Mouse (Mus musculus): ENCODE measurements around the gene Kdm4a. TPM values are rescaled to one million over a fixed set of nuclear protein-coding genes. Genes with fewer than 3 reads are reported as not detected.

Gene Kdm4a
- polyA plus RNA-seq, 1 experiment from 2014 or later = 27.1 TPM

- no peak for ATAC-seq (ENCODE audit: insufficient read depth, low FRiP score)
- WGBS = 95% methylated on average over 1 of the region's 1 CpGs
- no peaks in the 10 kb centered on the region for H3K9me3 ChIP-seq (replicated peaks; ENCODE audit: control insufficient read depth, low read length)
- H3K27me3 ChIP-seq (ENCODE audit: control insufficient read depth, insufficient read depth, low read length) = no peaks in the 10 kb centered on the region
- peak overlapping the region; percentile 87 for H3K4me2 ChIP-seq (ENCODE audit: low read depth, low read length)
- H3K27ac ChIP-seq (ENCODE audit: low read length) = peak overlapping the region; percentile 70
- H3K36me3 ChIP-seq (ENCODE audit: control insufficient read depth, insufficient read depth, low read length) = peaks cover 8% of the 10 kb centered on the region; the same call in 1 of the 2 replicates
- H3K4me1 ChIP-seq (ENCODE audit: control insufficient read depth, insufficient read depth, low read length) = peaks cover 16% of the 10 kb centered on the region
- H3K9ac ChIP-seq (ENCODE audit: low read length) = peak overlapping the region; percentile 75
- H3K4me3 ChIP-seq (replicated peaks; ENCODE audit: low read length) = peak overlapping the region; percentile 78
Measured at GRCm38 (mm10) chr4:118135414-118135813, 44.4 kb downstream of the Kdm4a start.

DNA sequence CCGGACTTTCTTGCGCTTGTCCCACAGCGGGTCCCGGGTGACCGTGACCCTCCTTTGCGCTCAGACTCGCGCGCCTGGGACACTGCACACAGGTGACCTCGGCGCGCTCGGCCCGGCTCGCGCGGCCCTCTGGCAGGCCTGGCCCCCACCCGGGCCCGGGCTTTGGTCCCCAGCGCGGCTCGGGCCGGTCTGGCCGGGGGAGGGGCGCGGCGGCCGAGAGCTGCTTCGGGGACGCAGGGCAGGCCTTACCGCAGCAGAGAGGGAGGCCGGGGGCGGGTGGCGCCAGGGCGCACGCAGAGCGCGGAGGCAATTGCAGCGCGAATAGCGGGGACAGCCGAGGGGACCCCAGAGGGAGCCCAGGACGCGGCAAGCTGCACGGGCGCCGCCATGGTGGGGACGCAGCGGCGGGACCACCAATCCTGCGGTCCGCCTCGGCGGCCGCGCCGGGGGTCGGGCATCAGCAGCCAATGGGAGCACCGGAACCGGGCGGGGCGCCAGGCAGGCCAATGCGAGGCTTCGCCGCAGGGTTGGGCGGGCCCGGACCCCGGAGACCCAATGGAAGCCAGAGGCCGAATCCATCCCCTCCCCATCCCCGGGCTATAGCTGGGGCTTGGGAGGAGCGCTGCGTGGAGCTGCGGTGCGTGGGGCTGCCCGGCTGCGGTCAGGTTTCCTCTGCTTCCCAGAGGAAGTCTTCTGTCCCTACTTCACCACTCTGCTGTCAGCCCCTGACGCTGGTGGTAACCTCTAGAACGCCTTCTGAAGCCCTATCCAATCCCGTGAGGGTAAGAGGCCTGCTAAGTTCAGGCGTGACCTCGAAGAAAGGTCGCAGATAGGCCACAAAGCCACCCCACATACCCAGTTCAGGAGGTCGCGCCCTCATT, 45.1 kb downstream of the Kdm4a start, which contains the start of gene St3gal3:
Gene St3gal3, minus strand, starts transcription at position 430 of the 881 bp plus-strand sequence.
- no peaks in the 10 kb centered on the region for H3K9me3 ChIP-seq (replicated peaks; ENCODE audit: control insufficient read depth, low read length)
- peak within 1 kb of the TSS; percentile 86 for H3K9ac ChIP-seq (ENCODE audit: low read length)
- peak within 1 kb of the TSS; percentile 78 for H3K4me3 ChIP-seq (replicated peaks; ENCODE audit: low read length)
- H3K27ac ChIP-seq (ENCODE audit: low read length) = peak within 1 kb of the TSS; percentile 70
- H3K4me2 ChIP-seq (ENCODE audit: low read depth, low read length) = peak within 1 kb of the TSS; percentile 87
- under 1% methylated on average over 75 of the region's 84 CpGs for WGBS
- H3K27me3 ChIP-seq (ENCODE audit: control insufficient read depth, insufficient read depth, low read length) = no peaks in the 10 kb centered on the region
- peaks cover 8% of the 10 kb centered on the region; the same call in 1 of the 2 replicates for H3K36me3 ChIP-seq (ENCODE audit: control insufficient read depth, insufficient read depth, low read length)
- H3K4me1 ChIP-seq (ENCODE audit: control insufficient read depth, insufficient read depth, low read length) = peaks cover 16% of the 10 kb centered on the region
- ATAC-seq (ENCODE audit: insufficient read depth, low FRiP score) = peak; percentile 98

DNA sequence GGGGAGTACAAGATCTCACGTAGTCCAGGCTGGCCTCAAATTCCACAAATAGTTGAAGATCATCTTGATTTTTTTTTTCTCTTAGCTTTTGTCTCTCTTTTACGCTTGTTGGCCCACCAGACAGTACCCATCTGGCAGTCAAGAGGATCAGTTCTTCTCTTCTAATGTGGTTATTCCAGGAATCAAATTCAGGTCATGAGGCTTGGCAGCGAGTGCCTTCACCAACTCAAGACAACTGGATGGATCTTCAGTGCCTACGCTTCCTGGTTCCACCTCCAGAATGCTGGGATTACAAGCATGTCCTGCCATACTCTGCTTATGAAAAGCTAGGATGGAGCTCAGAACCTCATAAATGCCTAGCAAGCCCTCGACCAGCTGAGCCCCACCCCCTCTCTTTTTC, 48.5 kb downstream of the Kdm4a start:
- H3K9ac ChIP-seq (ENCODE audit: low read length) = no peak overlapping the region
- no peak for ATAC-seq (ENCODE audit: insufficient read depth, low FRiP score)
- no peaks in the 10 kb centered on the region for H3K27me3 ChIP-seq (ENCODE audit: control insufficient read depth, insufficient read depth, low read length)
- no peak overlapping the region for H3K4me3 ChIP-seq (replicated peaks; ENCODE audit: low read length)
- peaks cover 13% of the 10 kb centered on the region for H3K4me1 ChIP-seq (ENCODE audit: control insufficient read depth, insufficient read depth, low read length)
- H3K36me3 ChIP-seq (ENCODE audit: control insufficient read depth, insufficient read depth, low read length) = 0 out of 2 replicates have a peak, but pooled peaks cover 1% of the 10 kb centered on the region
- WGBS = 89% methylated on average over 5 of the region's 5 CpGs
- no peaks in the 10 kb centered on the region for H3K9me3 ChIP-seq (replicated peaks; ENCODE audit: control insufficient read depth, low read length)
- no peak overlapping the region for H3K27ac ChIP-seq (ENCODE audit: low read length)
- no peak overlapping the region for H3K4me2 ChIP-seq (ENCODE audit: low read depth, low read length)

- H3K4me2 ChIP-seq (ENCODE audit: low read depth, low read length) = peak overlapping the region; percentile 36
- 60% methylated on average over 14 of the region's 14 CpGs for WGBS
Measured at GRCm38 (mm10) chr4:118123030-118123704, 56.7 kb downstream of the Kdm4a start.

GRCm38 (mm10) chr4:118122078-118122477, 57.8 kb downstream of the Kdm4a start:
- 0 out of 2 replicates have a peak, but pooled peaks cover 8% of the 10 kb centered on the region for H3K4me1 ChIP-seq (ENCODE audit: control insufficient read depth, insufficient read depth, low read length)
- no peak for ATAC-seq (ENCODE audit: insufficient read depth, low FRiP score)
- no peaks in the 10 kb centered on the region for H3K9me3 ChIP-seq (replicated peaks; ENCODE audit: control insufficient read depth, low read length)
- H3K4me3 ChIP-seq (replicated peaks; ENCODE audit: low read length) = no peak overlapping the region
- no peaks in the 10 kb centered on the region for H3K27me3 ChIP-seq (ENCODE audit: control insufficient read depth, insufficient read depth, low read length)
- no peaks in the 10 kb centered on the region for H3K36me3 ChIP-seq (ENCODE audit: control insufficient read depth, insufficient read depth, low read length)
- H3K9ac ChIP-seq (ENCODE audit: low read length) = no peak overlapping the region
- H3K27ac ChIP-seq (ENCODE audit: low read length) = no peak overlapping the region
- H3K4me2 ChIP-seq (ENCODE audit: low read depth, low read length) = no peak overlapping the region
- WGBS = 58% methylated on average over 10 of the region's 10 CpGs

More at GRCm38 (mm10) chr4:118123030-118123704, 56.7 kb downstream of the Kdm4a start:
- Histone ChIP-seq H3K9me3 (replicated peaks; ENCODE audit: control insufficient read depth, low read length) (no peaks in the 10 kb centered on the region), H3K27ac (ENCODE audit: low read length) (peak overlapping the region; percentile 83), H3K9ac (ENCODE audit: low read length) (no peak overlapping the region), H3K4me3 (replicated peaks; ENCODE audit: low read length) (no peak overlapping the region), H3K27me3 (ENCODE audit: control insufficient read depth, insufficient read depth, low read length) (no peaks in the 10 kb centered on the region), H3K4me1 (ENCODE audit: control insufficient read depth, insufficient read depth, low read length) (0 out of 2 replicates have a peak, but pooled peaks cover 8% of the 10 kb centered on the region), H3K36me3 (ENCODE audit: control insufficient read depth, insufficient read depth, low read length) (no peaks in the 10 kb centered on the region)
- peak; percentile 88 for ATAC-seq (ENCODE audit: insufficient read depth, low FRiP score)

- Histone ChIP-seq H3K4me1 (ENCODE audit: control insufficient read depth, insufficient read depth, low read length) (0 out of 2 replicates have a peak, but pooled peaks cover 2% of the 10 kb centered on the region), H3K36me3 (ENCODE audit: control insufficient read depth, insufficient read depth, low read length) (no peaks in the 10 kb centered on the region), H3K4me3 (replicated peaks; ENCODE audit: low read length) (no peak overlapping the region), H3K4me2 (ENCODE audit: low read depth, low read length) (no peak overlapping the region), H3K9me3 (replicated peaks; ENCODE audit: control insufficient read depth, low read length) (no peaks in the 10 kb centered on the region), H3K9ac (ENCODE audit: low read length) (no peak overlapping the region), H3K27ac (ENCODE audit: low read length) (no peak overlapping the region), H3K27me3 (ENCODE audit: control insufficient read depth, insufficient read depth, low read length) (no peaks in the 10 kb centered on the region)
- 84% methylated on average over 10 of the region's 10 CpGs for WGBS
- no peak for ATAC-seq (ENCODE audit: insufficient read depth, low FRiP score)
Measured at GRCm38 (mm10) chr4:118117565-118117964, 62.3 kb downstream of the Kdm4a start.

- Histone ChIP-seq H3K4me3 (replicated peaks; ENCODE audit: low read length) (no peak overlapping the region), H3K27ac (ENCODE audit: low read length) (no peak overlapping the region), H3K9ac (ENCODE audit: low read length) (no peak overlapping the region), H3K4me1 (ENCODE audit: control insufficient read depth, insufficient read depth, low read length) (no peaks in the 10 kb centered on the region), H3K4me2 (ENCODE audit: low read depth, low read length) (no peak overlapping the region), H3K27me3 (ENCODE audit: control insufficient read depth, insufficient read depth, low read length) (no peaks in the 10 kb centered on the region), H3K36me3 (ENCODE audit: control insufficient read depth, insufficient read depth, low read length) (no peaks in the 10 kb centered on the region), H3K9me3 (replicated peaks; ENCODE audit: control insufficient read depth, low read length) (no peaks in the 10 kb centered on the region)
- WGBS = 88% methylated on average over 11 of the region's 11 CpGs
- no peak for ATAC-seq (ENCODE audit: insufficient read depth, low FRiP score)
Measured at GRCm38 (mm10) chr4:118116098-118116497, 63.7 kb downstream of the Kdm4a start.

GRCm38 (mm10) chr4:118115132-118115531, 64.7 kb downstream of the Kdm4a start:
- H3K36me3 ChIP-seq (ENCODE audit: control insufficient read depth, insufficient read depth, low read length) = no peaks in the 10 kb centered on the region
- no peaks in the 10 kb centered on the region for H3K9me3 ChIP-seq (replicated peaks; ENCODE audit: control insufficient read depth, low read length)
- 81% methylated on average over 7 of the region's 7 CpGs for WGBS
- H3K4me1 ChIP-seq (ENCODE audit: control insufficient read depth, insufficient read depth, low read length) = no peaks in the 10 kb centered on the region
- no peak overlapping the region for H3K27ac ChIP-seq (ENCODE audit: low read length)
- no peak overlapping the region for H3K4me3 ChIP-seq (replicated peaks; ENCODE audit: low read length)
- H3K4me2 ChIP-seq (ENCODE audit: low read depth, low read length) = no peak overlapping the region
- no peak for ATAC-seq (ENCODE audit: insufficient read depth, low FRiP score)
- no peaks in the 10 kb centered on the region for H3K27me3 ChIP-seq (ENCODE audit: control insufficient read depth, insufficient read depth, low read length)
- H3K9ac ChIP-seq (ENCODE audit: low read length) = no peak overlapping the region

GRCm38 (mm10) chr4:118112601-118113000, 67.2 kb downstream of the Kdm4a start:
- Histone ChIP-seq H3K27ac (ENCODE audit: low read length) (no peak overlapping the region), H3K9me3 (replicated peaks; ENCODE audit: control insufficient read depth, low read length) (no peaks in the 10 kb centered on the region), H3K4me3 (replicated peaks; ENCODE audit: low read length) (no peak overlapping the region), H3K27me3 (ENCODE audit: control insufficient read depth, insufficient read depth, low read length) (no peaks in the 10 kb centered on the region), H3K4me1 (ENCODE audit: control insufficient read depth, insufficient read depth, low read length) (peaks cover 15% of the 10 kb centered on the region), H3K4me2 (ENCODE audit: low read depth, low read length) (no peak overlapping the region), H3K36me3 (ENCODE audit: control insufficient read depth, insufficient read depth, low read length) (no peaks in the 10 kb centered on the region), H3K9ac (ENCODE audit: low read length) (no peak overlapping the region)
- WGBS = 63% methylated on average over 12 of the region's 12 CpGs
- no peak for ATAC-seq (ENCODE audit: insufficient read depth, low FRiP score)

Data from stomach, embryonic 16.5 days (tissue).